Mouse (Mus musculus) neural tube, postnatal 0 days (tissue): ENCODE results near the gene Aamdc. TPM values are rescaled to one million over a fixed set of nuclear protein-coding genes. Genes with fewer than 3 reads are reported as not detected.

Experiments
- polyA plus RNA-seq: library from polyadenylated mRNA; unstranded; fragments of >200 nt; fragmentation: Nextera tagmentation; extraction: Ambion mirVana; gene quantifications from 2 replicates; pipeline ENCODE4 v1.2.1, GENCODE M21; 2015

Aamdc gene
- 64.4 and 66.5 TPM in 2 replicates for polyA plus RNA-seq

DNA sequence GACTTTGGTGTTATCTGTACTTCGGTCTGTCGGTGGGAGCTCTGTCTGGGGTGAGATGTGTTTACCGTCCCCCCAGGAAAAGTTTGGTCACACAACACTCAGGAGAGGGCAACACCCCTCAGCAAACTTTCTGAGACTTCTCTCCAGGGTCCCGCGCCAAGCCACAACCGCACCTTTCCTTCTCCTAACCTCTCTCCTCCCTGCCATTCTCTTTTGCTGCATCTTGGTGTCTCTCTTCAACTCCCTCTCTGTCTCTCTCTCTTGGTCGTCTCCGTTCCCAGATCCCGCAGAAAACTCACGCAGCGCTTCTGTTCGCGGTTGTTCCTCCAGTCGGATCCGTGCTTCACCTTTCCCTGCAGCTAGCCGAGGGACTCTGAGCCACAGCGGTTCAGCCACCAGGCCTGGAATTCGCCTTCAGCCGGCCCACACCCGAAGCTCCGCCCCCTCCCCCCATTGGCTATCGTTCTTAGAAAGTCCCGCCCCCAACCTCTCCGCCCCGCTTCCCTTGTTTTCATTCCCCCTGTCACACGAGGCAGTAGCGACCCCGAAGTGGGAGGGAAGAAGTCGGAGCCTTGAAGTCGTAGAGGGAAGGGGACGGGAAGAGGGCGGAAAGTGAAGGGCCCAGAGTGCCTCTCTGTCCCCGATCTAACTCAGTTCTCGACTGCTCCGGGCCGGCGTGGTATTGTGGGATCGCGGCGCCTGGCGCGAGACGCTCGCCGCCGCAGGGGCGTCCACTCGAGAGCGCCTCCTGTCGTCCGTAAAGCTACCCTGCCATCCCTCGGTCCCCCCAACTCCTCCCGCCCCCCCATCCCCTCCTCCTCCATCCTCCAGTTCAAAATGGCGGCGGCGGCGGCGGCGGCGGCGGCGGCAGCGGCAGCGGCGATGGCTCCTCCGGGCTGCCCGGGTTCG lies at the start of gene Aamdc, which contains the start of gene Rsf1:
Gene Aamdc (minus strand): TSS at position 431 of the 909 bp plus-strand sequence.
Gene Rsf1 (plus strand): TSS at position 823 of the 909 bp plus-strand sequence.

Other genes starting within 250 kb of the Aamdc start
- 3.6 and 4.0 TPM in 2 replicates for gene Usp35, start 247.5 kb downstream of the Aamdc start, polyA plus RNA-seq
- 4.4 and 5.3 TPM in 2 replicates for gene Kctd21, start 247.2 kb downstream of the Aamdc start, polyA plus RNA-seq
- 9.7 and 11.2 TPM in 2 replicates for gene Alg8, start 207.9 kb downstream of the Aamdc start, polyA plus RNA-seq
- gene Ndufc2, start 179.5 kb downstream of the Aamdc start, polyA plus RNA-seq = 630 and 760 TPM in 2 replicates
- 1.3 and 2.1 TPM in 2 replicates for gene Thrsp, start 161.8 kb downstream of the Aamdc start, polyA plus RNA-seq
- gene Kctd14, start 128.2 kb downstream of the Aamdc start, polyA plus RNA-seq = 2.4 and 3.8 TPM in 2 replicates
- gene Ints4, start 98.5 kb downstream of the Aamdc start, polyA plus RNA-seq = 24.2 and 25.9 TPM in 2 replicates
- 27.8 and 28.0 TPM in 2 replicates for gene Rsf1, start 392 bp upstream of the Aamdc start, polyA plus RNA-seq
- gene Clns1a, start 117.1 kb upstream of the Aamdc start, polyA plus RNA-seq = 150 and 162 TPM in 2 replicates
- gene Aqp11, start 158.8 kb upstream of the Aamdc start, polyA plus RNA-seq = 30.6 and 37.7 TPM in 2 replicates
- gene Pak1, start 209.0 kb upstream of the Aamdc start, polyA plus RNA-seq = 99.1 and 104 TPM in 2 replicates